Mouse (Mus musculus) liver, adult 2 months (tissue): Measurements from ENCODE around the gene Tshz2. TPM values are rescaled to one million over a fixed set of nuclear protein-coding genes. Genes with fewer than 3 reads are reported as not detected.

Experiments
- DNase-seq: peaks from one replicate; pipeline ENCODE4 v3.0.0-alpha.2; 2011; ENCODE audit warnings: low read depth, low spot score; ENCODE audit errors: extremely low read depth
- H3K27ac ChIP-seq: fragments of 200-500 bp; replicated peaks from 2 replicates; pipeline ENCODE4 v1.5.1; 2012; ENCODE audit warnings: low read depth, mild to moderate bottlenecking, control low read depth, inconsistent platforms, low read length; ENCODE audit not compliant: insufficient read depth
- H3K27me3 ChIP-seq: fragments of 200-500 bp; 2 replicates; pipeline ENCODE4 v1.6.1; 2012; ENCODE audit warnings: mild to moderate bottlenecking, moderate library complexity, low read length, inconsistent platforms; ENCODE audit not compliant: control insufficient read depth, insufficient read depth
- H3K36me3 ChIP-seq: fragments of 200-500 bp; 2 replicates; pipeline ENCODE4 v1.6.1; 2012; ENCODE audit warnings: low read length, inconsistent platforms; ENCODE audit not compliant: control insufficient read depth, insufficient read depth
- H3K4me1 ChIP-seq: fragments of 200-500 bp; 2 replicates; pipeline ENCODE4 v1.6.1; 2011; ENCODE audit warnings: low read length; ENCODE audit not compliant: control insufficient read depth, insufficient read depth
- H3K4me3 ChIP-seq: fragments of 200-500 bp; 2 replicates; pipeline ENCODE4 v1.5.1; 2011; ENCODE audit warnings: low read depth, mild to moderate bottlenecking, control low read depth, low read length, moderate library complexity; ENCODE audit not compliant: insufficient read depth
- H3K79me2 ChIP-seq: fragments of 200-500 bp; 2 replicates; pipeline ENCODE4 v1.6.1; 2012; ENCODE audit warnings: inconsistent platforms, mild to moderate bottlenecking, low read length, moderate library complexity; ENCODE audit not compliant: control insufficient read depth, insufficient read depth
- H3K9ac ChIP-seq: fragments of 200-500 bp; 2 replicates; pipeline ENCODE4 v1.6.1; 2012; ENCODE audit warnings: low read depth, mild to moderate bottlenecking, control low read depth, inconsistent platforms, low read length
- CTCF ChIP-seq: fragments of 200-500 bp; IDR thresholded peaks from 2 replicates; pipeline ENCODE4 v1.5.1; 2011; ENCODE audit warnings: low read depth, low read length, control low read depth
- POLR2A ChIP-seq: fragments of 200-500 bp; IDR thresholded peaks from 2 replicates; pipeline ENCODE4 v1.6.1; 2011; ENCODE audit warnings: low read length, control low read depth; ENCODE audit not compliant: insufficient read depth; ENCODE audit errors: extremely low read depth
- WGBS: fragments of 180-500 bp; shearing (Covaris S2); methylation state at CpG from one replicate; pipeline ENCODE4 v1.1.7; 2018; 5-methylcytosine and 5-hydroxymethylcytosine counted together
- polyA plus RNA-seq: library from polyadenylated mRNA; depleted of rRNA; stranded (reverse); fragments of >200 nt; gene quantifications from 2 replicates; pipeline ENCODE4 v1.2.3, GENCODE M21; 2012
- total RNA-seq: library from RNA; depleted of rRNA; stranded (reverse); fragments of >200 nt; gene quantifications from 2 replicates; pipeline ENCODE4 v1.2.3, GENCODE M21; 2014

Tshz2 gene
- total and polyA plus RNA-seq, 2 experiments: 3.3 to 4.1 TPM

- no peak overlapping the region for H3K9ac ChIP-seq
Measured at GRCm38 (mm10) chr2:169841442-169841841, 208.6 kb downstream of the Tshz2 start.

GRCm38 (mm10) chr2:169842494-169842893 lies 209.7 kb downstream of the Tshz2 start:
- TF ChIP-seq CTCF (0 out of 2 replicates have a peak, but pooled peaks have one; percentile 2), POLR2A (no peak)
- no peak for DNase-seq
- Histone ChIP-seq H3K27ac (no peak overlapping the region), H3K9ac (no peak overlapping the region), H3K36me3 (no peaks in the 10 kb centered on the region), H3K4me3 (no peak overlapping the region), H3K4me1 (no peaks in the 10 kb centered on the region), H3K27me3 (no peaks in the 10 kb centered on the region), H3K79me2 (no peaks in the 10 kb centered on the region)
- 66% methylated on average over 6 of the region's 6 CpGs for WGBS

More at GRCm38 (mm10) chr2:169841442-169841841, 208.6 kb downstream of the Tshz2 start:
- Histone ChIP-seq H3K27ac (no peak overlapping the region), H3K4me3 (no peak overlapping the region), H3K79me2 (no peaks in the 10 kb centered on the region), H3K4me1 (no peaks in the 10 kb centered on the region), H3K36me3 (no peaks in the 10 kb centered on the region), H3K27me3 (no peaks in the 10 kb centered on the region)
- 85% methylated on average over 10 of the region's 10 CpGs for WGBS
- no peak for DNase-seq
- TF ChIP-seq POLR2A (no peak), CTCF (no peak)

- H3K27ac ChIP-seq: no peak overlapping the region
- no peak overlapping the region for H3K4me3 ChIP-seq
- no peaks in the 10 kb centered on the region for H3K4me1 ChIP-seq
- no peak for TF ChIP-seq POLR2A
- TF ChIP-seq CTCF: no peak
- H3K36me3 ChIP-seq: no peaks in the 10 kb centered on the region
- H3K79me2 ChIP-seq: no peaks in the 10 kb centered on the region
- H3K9ac ChIP-seq: no peak overlapping the region
- DNase-seq: no peak
- 94% methylated on average over 6 of the region's 6 CpGs for WGBS
- no peaks in the 10 kb centered on the region for H3K27me3 ChIP-seq
Measured at GRCm38 (mm10) chr2:169843553-169843952, 210.7 kb downstream of the Tshz2 start.

- 56% methylated on average over 7 of the region's 7 CpGs for WGBS
Measured at GRCm38 (mm10) chr2:169849077-169849476, 216.3 kb downstream of the Tshz2 start.

GRCm38 (mm10) chr2:169849541-169849940 lies 216.7 kb downstream of the Tshz2 start:
- H3K4me3 ChIP-seq: no peak overlapping the region
- no peaks in the 10 kb centered on the region for H3K36me3 ChIP-seq
- no peaks in the 10 kb centered on the region for H3K4me1 ChIP-seq
- no peaks in the 10 kb centered on the region for H3K79me2 ChIP-seq
- WGBS: 95% methylated on average over 3 of the region's 3 CpGs
- no peak for DNase-seq
- H3K27ac ChIP-seq: no peak overlapping the region
- no peak overlapping the region for H3K9ac ChIP-seq
- TF ChIP-seq POLR2A: no peak
- no peak for TF ChIP-seq CTCF
- no peaks in the 10 kb centered on the region for H3K27me3 ChIP-seq

More at GRCm38 (mm10) chr2:169849077-169849476, 216.3 kb downstream of the Tshz2 start:
- H3K79me2 ChIP-seq: no peaks in the 10 kb centered on the region
- H3K4me1 ChIP-seq: no peaks in the 10 kb centered on the region
- no peak overlapping the region for H3K27ac ChIP-seq
- no peaks in the 10 kb centered on the region for H3K36me3 ChIP-seq
- no peak overlapping the region for H3K4me3 ChIP-seq
- no peaks in the 10 kb centered on the region for H3K27me3 ChIP-seq
- peak; percentile 1 for DNase-seq
- no peak overlapping the region for H3K9ac ChIP-seq
- TF ChIP-seq CTCF (peak; percentile 93), POLR2A (no peak)

- H3K27me3 ChIP-seq: no peaks in the 10 kb centered on the region
- DNase-seq: no peak
- no peak overlapping the region for H3K4me3 ChIP-seq
- no peaks in the 10 kb centered on the region for H3K79me2 ChIP-seq
- no peaks in the 10 kb centered on the region for H3K4me1 ChIP-seq
- no peak overlapping the region for H3K9ac ChIP-seq
- H3K36me3 ChIP-seq: no peaks in the 10 kb centered on the region
- H3K27ac ChIP-seq: no peak overlapping the region
- 90% methylated on average over 5 of the region's 5 CpGs for WGBS
- TF ChIP-seq CTCF (no peak), POLR2A (no peak)
Measured at GRCm38 (mm10) chr2:169851606-169852005, 218.8 kb downstream of the Tshz2 start.
